Mouse (Mus musculus) frontal cortex, postnatal 36 days (tissue): ENCODE results near the gene Nab2.

Experiments
- DNase-seq, 2 experiments: peaks; one replicate each; pipeline ENCODE4 v3.0.0; 2022; ENCODE audit warnings: low spot score in 2 of 2

The Nab2 gene

GRCm38 (mm10) chr10:127643553-127644238, 24.7 kb downstream of the Nab2 start:
- DNase-seq: peak in 1 of 2 experiments; percentile 22

GRCm38 (mm10) chr10:127642772-127643552, 25.4 kb downstream of the Nab2 start, which contains the start of gene Stat6:
Gene Stat6, plus strand, starts transcription at chr10:127642986.
- peak in 1 of 2 experiments; percentile 30 for DNase-seq

GRCm38 (mm10) chr10:127641861-127642771, 26.3 kb downstream of the Nab2 start:
- DNase-seq: peak; percentile 85 to 91

- no peak for DNase-seq
These were observed 27.9 kb downstream of the Nab2 start for GRCm38 (mm10) chr10:127640421-127640820.

- DNase-seq: no peak
These were observed 35.6 kb downstream of the Nab2 start for GRCm38 (mm10) chr10:127632668-127633271.

GRCm38 (mm10) chr10:127631261-127632214, 36.8 kb downstream of the Nab2 start:
- DNase-seq: no peak

GRCm38 (mm10) chr10:127626433-127626832, 41.9 kb downstream of the Nab2 start:
- DNase-seq: no peak

GRCm38 (mm10) chr10:127623439-127624216, 44.7 kb downstream of the Nab2 start:
- DNase-seq: no peak

- no peak for DNase-seq
These were observed 45.7 kb downstream of the Nab2 start for GRCm38 (mm10) chr10:127622661-127623060.

GRCm38 (mm10) chr10:127622057-127622392, 46.3 kb downstream of the Nab2 start:
- peak in 1 of 2 experiments; percentile 56 for DNase-seq

GRCm38 (mm10) chr10:127621191-127622056, 46.9 kb downstream of the Nab2 start:
- peak; percentile 89 to 90 for DNase-seq

GRCm38 (mm10) chr10:127620406-127621190, 47.8 kb downstream of the Nab2 start, which contains the start of gene Lrp1:
Gene Lrp1, minus strand, starts transcription at chr10:127621148.
- no peak for DNase-seq

GRCm38 (mm10) chr10:127619941-127620405, 48.4 kb downstream of the Nab2 start:
- DNase-seq: no peak

- no peak for DNase-seq
These were observed 49.1 kb downstream of the Nab2 start for GRCm38 (mm10) chr10:127619119-127619721.

GRCm38 (mm10) chr10:127618173-127618572, 50.2 kb downstream of the Nab2 start:
- no peak for DNase-seq

GRCm38 (mm10) chr10:127617294-127617693, 51.1 kb downstream of the Nab2 start:
- DNase-seq: no peak

GRCm38 (mm10) chr10:127616261-127616679, 52.1 kb downstream of the Nab2 start:
- no peak for DNase-seq
